Mouse (Mus musculus) MEL (cell line): ENCODE measurements around the gene Slc25a11. TPM values are rescaled to one million over a fixed set of nuclear protein-coding genes. Genes with fewer than 3 reads are reported as not detected.
A peak's percentile ranks its signal among the peaks of the same experiment; 100 is the strongest.

Experiments used
- DNase-seq: peaks from one replicate; pipeline ENCODE4 v3.0.0; 2011; ENCODE audit warnings: low read depth, low spot score
- H3K27ac ChIP-seq: 2 replicates; pipeline ENCODE4 v1.5.1; 2012; ENCODE audit warnings: low read depth, mild to moderate bottlenecking, control low read depth, low read length, moderate library complexity; ENCODE audit not compliant: control insufficient read depth
- H3K27me3 ChIP-seq, 2 experiments: fragments of 150-350 bp in 1 of 2; sonication (generic) in 1 of 2; 2 replicates each; pipeline ENCODE4 v1.6.1; 2012; ENCODE audit warnings: low read length in 2 of 2, mild to moderate bottlenecking in 2 of 2, improper control_type of control experiment in 1 of 2, moderate library complexity in 1 of 2; ENCODE audit not compliant: insufficient read depth in 2 of 2, control insufficient read depth in 1 of 2
- H3K36me3 ChIP-seq, 2 experiments: 2 replicates each; pipeline ENCODE4 v1.6.1; 2012 to 2014; ENCODE audit warnings: low read length in 2 of 2, improper control_type of control experiment in 1 of 2, inconsistent platforms in 1 of 2, mild to moderate bottlenecking in 1 of 2; ENCODE audit not compliant: insufficient read depth in 2 of 2, control insufficient read depth in 1 of 2
- H3K4me1 ChIP-seq, 2 experiments: fragments of 150-350 bp in 1 of 2; sonication (generic) in 1 of 2; 2 replicates each; pipeline ENCODE4 v1.6.1; 2012; ENCODE audit warnings: low read length in 2 of 2, improper control_type of control experiment in 1 of 2, mild to moderate bottlenecking in 1 of 2; ENCODE audit not compliant: insufficient read depth in 2 of 2, control insufficient read depth in 1 of 2
- H3K4me3 ChIP-seq, 2 experiments: fragments of 150-350 bp in 1 of 2; sonication (generic) in 1 of 2; 2 replicates each; pipeline ENCODE4 v1.5.1; 2012; ENCODE audit warnings: low read depth in 2 of 2, low read length in 2 of 2, mild to moderate bottlenecking in 2 of 2, moderate library complexity in 2 of 2, control low read depth in 1 of 2, improper control_type of control experiment in 1 of 2; ENCODE audit not compliant: control insufficient read depth in 1 of 2, insufficient read depth in 1 of 2
- H3K79me2 ChIP-seq: 2 replicates; pipeline ENCODE4 v1.6.1; 2012; ENCODE audit warnings: mild to moderate bottlenecking, low read length, moderate library complexity; ENCODE audit not compliant: control insufficient read depth, poor library complexity, insufficient read depth
- H3K9ac ChIP-seq: 2 replicates; pipeline ENCODE4 v1.6.1; 2012; ENCODE audit warnings: low read depth, mild to moderate bottlenecking, control low read depth, low read length, moderate library complexity; ENCODE audit not compliant: control insufficient read depth, poor library complexity, severe bottlenecking
- H3K9me3 ChIP-seq: fragments of 150-350 bp; sonication (generic); replicated peaks from 2 replicates; pipeline ENCODE4 v1.6.1; 2012; ENCODE audit warnings: mild to moderate bottlenecking, low read length, improper control_type of control experiment, moderate library complexity; ENCODE audit not compliant: insufficient read depth
- BHLHE40 ChIP-seq: IDR thresholded peaks from 2 replicates; pipeline ENCODE4 v1.6.1; 2012; ENCODE audit warnings: low read depth, mild to moderate bottlenecking, inconsistent platforms, low read length, improper control_type of control experiment, borderline replicate concordance
- CHD1 ChIP-seq: IDR thresholded peaks from 2 replicates; pipeline ENCODE4 v1.6.1; 2012; ENCODE audit warnings: low read depth, mild to moderate bottlenecking, inconsistent platforms, low read length, improper control_type of control experiment
- CHD2 ChIP-seq: IDR thresholded peaks from 2 replicates; pipeline ENCODE4 v1.6.1; 2011; ENCODE audit warnings: low read length, improper control_type of control experiment
- CTCF ChIP-seq, 3 experiments: IDR thresholded peaks in 2 of 3; conservative IDR thresholded peaks in 1 of 3; 2 replicates each; pipeline ENCODE4 v1.5.1; 2011 to 2012; ENCODE audit warnings: low read length in 3 of 3, low read depth in 2 of 3, mild to moderate bottlenecking in 2 of 3, improper control_type of control experiment in 1 of 3, inconsistent platforms in 1 of 3, mixed read lengths in 1 of 3, moderate library complexity in 1 of 3; ENCODE audit not compliant: control insufficient read depth in 1 of 3, insufficient read depth in 1 of 3, poor library complexity in 1 of 3, severe bottlenecking in 1 of 3
- EP300 ChIP-seq, 2 experiments: IDR thresholded peaks; 2 replicates each; pipeline ENCODE4 v1.6.1; 2011; ENCODE audit warnings: improper control_type of control experiment in 2 of 2, low read length in 2 of 2, low read depth in 1 of 2, mild to moderate bottlenecking in 1 of 2
- ETS1 ChIP-seq: IDR thresholded peaks from 2 replicates; pipeline ENCODE4 v1.6.1; 2012; ENCODE audit warnings: low read depth, mild to moderate bottlenecking, inconsistent platforms, low read length, improper control_type of control experiment, moderate library complexity
- MAFK ChIP-seq: IDR thresholded peaks from 2 replicates; pipeline ENCODE4 v1.6.1; 2011; ENCODE audit warnings: low read depth, mild to moderate bottlenecking, low read length, improper control_type of control experiment, borderline replicate concordance
- MAZ ChIP-seq: IDR thresholded peaks from 2 replicates; pipeline ENCODE4 v1.6.1; 2012; ENCODE audit warnings: low read depth, mild to moderate bottlenecking, inconsistent platforms, low read length, improper control_type of control experiment
- MYC ChIP-seq: IDR thresholded peaks from 2 replicates; pipeline ENCODE4 v1.6.1; 2011; ENCODE audit warnings: low read depth, mild to moderate bottlenecking, low read length, improper control_type of control experiment, moderate library complexity
- POLR2AphosphoS2 ChIP-seq: IDR thresholded peaks from 2 replicates; pipeline ENCODE4 v1.6.1; 2011; ENCODE audit warnings: low read length, improper control_type of control experiment
- RAD21 ChIP-seq: IDR thresholded peaks from 2 replicates; pipeline ENCODE4 v1.6.1; 2011; ENCODE audit warnings: mild to moderate bottlenecking, low read depth, low read length, improper control_type of control experiment
- SIN3A ChIP-seq: IDR thresholded peaks from 2 replicates; pipeline ENCODE4 v1.6.1; 2012; ENCODE audit warnings: low read length, improper control_type of control experiment, inconsistent platforms
- SMC3 ChIP-seq: IDR thresholded peaks from 2 replicates; pipeline ENCODE4 v1.6.1; 2011; ENCODE audit warnings: low read depth, low read length, improper control_type of control experiment
- TAL1 ChIP-seq: IDR thresholded peaks from 2 replicates; pipeline ENCODE4 v1.6.1; 2012; ENCODE audit warnings: mild to moderate bottlenecking, inconsistent platforms, low read length, moderate library complexity, mixed read lengths
- UBTF ChIP-seq: IDR thresholded peaks from 2 replicates; pipeline ENCODE4 v1.6.1; 2012; ENCODE audit warnings: low read depth, mild to moderate bottlenecking, inconsistent platforms, low read length, improper control_type of control experiment, moderate library complexity, borderline replicate concordance; ENCODE audit not compliant: insufficient read depth
- USF1 ChIP-seq: IDR thresholded peaks from 2 replicates; pipeline ENCODE4 v1.6.1; 2014; ENCODE audit warnings: low read depth, mild to moderate bottlenecking, inconsistent platforms, low read length, improper control_type of control experiment, moderate library complexity
- ZMIZ1 ChIP-seq: IDR thresholded peaks from 2 replicates; pipeline ENCODE4 v1.6.1; 2012; ENCODE audit warnings: low read depth, mild to moderate bottlenecking, inconsistent platforms, low read length, improper control_type of control experiment, moderate library complexity
- polyA plus RNA-seq, 2 experiments: library from polyadenylated mRNA; stranded (reverse) in 1 of 2; unstranded in 1 of 2; fragments of >175 nt in 1 of 2; fragments of >200 nt in 1 of 2; gene quantifications; 2 replicates each; pipeline versions ENCODE4 v1.2.1 to v1.2.4; 2012; ENCODE audit warnings: low replicate concordance in 2 of 2, low read depth in 1 of 2; ENCODE audit not compliant: insufficient read length in 2 of 2, insufficient read depth in 1 of 2, missing spikeins in 1 of 2
- total RNA-seq: library from RNA; depleted of rRNA; stranded (reverse); fragments of 300-350 nt; gene quantifications from 2 replicates; pipeline ENCODE4 v1.2.3, GENCODE M21; 2012

Slc25a11 gene
- total and polyA plus RNA-seq, 3 experiments: 96.3 to 145 (median 114) TPM

DNA sequence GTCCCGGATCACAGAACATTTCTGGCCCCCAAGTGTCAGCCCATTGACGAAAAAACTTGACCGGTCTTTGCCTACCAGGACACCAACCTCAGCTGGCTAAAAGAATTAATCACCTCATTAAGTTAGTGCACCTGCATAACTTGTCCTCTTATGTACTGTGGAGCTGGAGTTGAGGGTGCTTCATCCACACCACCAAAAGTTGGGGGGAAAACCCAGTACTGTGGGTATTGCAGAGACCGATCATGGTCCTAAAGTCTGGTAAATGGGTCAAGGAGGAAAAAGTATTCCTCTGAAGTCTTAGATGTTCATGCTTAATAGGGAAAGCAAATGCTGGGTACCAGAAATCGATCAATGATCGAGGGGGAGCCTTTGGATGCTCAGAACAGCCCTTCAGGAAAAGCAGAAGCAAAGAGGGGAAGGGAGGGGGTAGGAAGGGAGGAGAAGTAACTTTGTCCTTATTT, 5.6 kb upstream of the Slc25a11 start:
- no peaks in the 10 kb centered on the region for H3K9me3 ChIP-seq
- H3K4me3 ChIP-seq: peak overlapping the region; percentile 96 to 98
- DNase-seq: peak; percentile 85
- TF ChIP-seq TAL1 (no peak), RAD21 (no peak), ZMIZ1 (peak; percentile 17; the same call in 1 of the 2 replicates), EP300 (IDR thresholded peaks at IDR 0.05; ENCODE audit: low read depth in 1 of 2, low read length in 2 of 2) (peak in 1 of 2 experiments; percentile 23; a peak in 2 of 4 replicates), MAZ (peak; percentile 74), UBTF (no peak), MYC (0 out of 2 replicates have a peak, but pooled peaks have one; percentile 10), CTCF (IDR thresholded peaks at IDR 0.05 in 2 of 3, conservative IDR thresholded peaks at IDR 0.05 in 1 of 3; ENCODE audit: control insufficient read depth in 1 of 3, insufficient read depth in 1 of 3, low read depth in 2 of 3, low read length in 3 of 3, poor library complexity in 1 of 3, severe bottlenecking in 1 of 3) (no peak), MAFK (no peak), SMC3 (0 out of 2 replicates have a peak, but pooled peaks have one; percentile 3)
- peak overlapping the region; percentile 99 for H3K9ac ChIP-seq
- H3K79me2 ChIP-seq: peaks cover 71% of the 10 kb centered on the region
- peaks cover 17 to 54% of the 10 kb centered on the region in 2 experiments for H3K36me3 ChIP-seq
- peaks cover 14 to 54% of the 10 kb centered on the region in 2 experiments for H3K4me1 ChIP-seq
- H3K27me3 ChIP-seq: no peaks in the 10 kb centered on the region
- H3K27ac ChIP-seq: peak overlapping the region; percentile 73

- Histone ChIP-seq H3K36me3 (peaks cover 17 to 52% of the 10 kb centered on the region in 2 experiments), H3K4me1 (peaks cover 14 to 49% of the 10 kb centered on the region in 2 experiments)
- peak; percentile 55 for DNase-seq
Measured at GRCm38 (mm10) chr11:70652029-70652883, 5.0 kb upstream of the Slc25a11 start.

More at GRCm38 (mm10) chr11:70652029-70652883, 5.0 kb upstream of the Slc25a11 start:
- TF ChIP-seq SIN3A (peak; percentile 57), CHD2 (peak; percentile 3; the same call in 1 of the 2 replicates), USF1 (no peak), MYC (no peak), BHLHE40 (no peak), CHD1 (no peak), ETS1 (peak; percentile 85), POLR2AphosphoS2 (peak; percentile 21; the same call in 1 of the 2 replicates), CTCF (IDR thresholded peaks at IDR 0.05 in 2 of 3, conservative IDR thresholded peaks at IDR 0.05 in 1 of 3; ENCODE audit: control insufficient read depth in 1 of 3, insufficient read depth in 1 of 3, low read depth in 2 of 3, low read length in 3 of 3, poor library complexity in 1 of 3, severe bottlenecking in 1 of 3) (no peak)
- Histone ChIP-seq H3K27me3 (no peaks in the 10 kb centered on the region), H3K9me3 (no peaks in the 10 kb centered on the region), H3K27ac (peak overlapping the region; percentile 73), H3K79me2 (peaks cover 76% of the 10 kb centered on the region), H3K4me3 (peak overlapping the region; percentile 96 to 98), H3K9ac (peak overlapping the region; percentile 99)
